Mouse (Mus musculus) E14TG2a.4 (cell line): ENCODE results near the gene Nutf2-ps1.
"Not testable (repeated sequence)": the region's sequence is repeated elsewhere in the genome, so short reads cannot be mapped to it uniquely, and the experiment has no call there.

ENCODE experiments used
- CTCF ChIP-seq: conservative IDR thresholded peaks from 2 replicates; pipeline ENCODE4 v1.5.1; 2014; ENCODE audit warnings: low read length
- NANOG ChIP-seq: IDR thresholded peaks from 2 replicates; pipeline ENCODE4 v1.6.1; 2014; ENCODE audit warnings: borderline replicate concordance, low read length, mixed read lengths

GRCm38 (mm10) chr19:53588968-53589367 is at the start of gene Nutf2-ps1:
- not testable (repeated sequence) for TF ChIP-seq CTCF, NANOG
